Mouse (Mus musculus) embryonic fibroblast, embryonic 13.5 days (primary cell): Measurements from ENCODE around the gene Adgrb3.

Experiments
- CTCF ChIP-seq: IDR thresholded peaks from 2 replicates; pipeline ENCODE4 v1.5.1; 2011; ENCODE audit warnings: mild to moderate bottlenecking, control low read depth, low read length, moderate library complexity, borderline replicate concordance; ENCODE audit not compliant: insufficient read depth
- POLR2A ChIP-seq: IDR thresholded peaks from 2 replicates; pipeline ENCODE4 v1.6.1; 2011; ENCODE audit warnings: low read depth, mild to moderate bottlenecking, control low read depth, low read length, moderate library complexity

GRCm38 (mm10) chr1:25568096-25568495 lies 261.4 kb downstream of the Adgrb3 start:
- TF ChIP-seq POLR2A (no peak), CTCF (no peak)
